Mouse (Mus musculus): ENCODE measurements around the gene Auts2. TPM values are rescaled to one million over a fixed set of nuclear protein-coding genes. Genes with fewer than 3 reads are reported as not detected.

Auts2 gene
- total and polyA plus RNA-seq, 3 experiments: not detected

GRCm38 (mm10) chr5:132458498-132458897 lies 84.6 kb downstream of the Auts2 start:
- no peak overlapping the region for H3K4me3 ChIP-seq (replicated peaks in 1 of 3; ENCODE audit: low read depth in 2 of 3, low read length in 2 of 3, poor library complexity in 1 of 3)

GRCm38 (mm10) chr5:132452381-132452780 lies 90.8 kb downstream of the Auts2 start:
- Histone ChIP-seq H3K79me2 (replicated peaks; ENCODE audit: control insufficient read depth, extremely low read depth, insufficient read depth, poor library complexity, severe bottlenecking) (no peaks in the 10 kb centered on the region), H3K27me3 (replicated peaks) (no peaks in the 10 kb centered on the region), H3K9ac (ENCODE audit: insufficient read depth, low read depth) (no peak overlapping the region), H3K27ac (ENCODE audit: insufficient read depth, low read depth) (no peak overlapping the region), H3K9me3 (replicated peaks; ENCODE audit: low read length) (peaks cover 60% of the 10 kb centered on the region), H3K4me3 (replicated peaks in 1 of 3; ENCODE audit: low read depth in 2 of 3, low read length in 2 of 3, poor library complexity in 1 of 3) (no peak overlapping the region), H3K4me2 (ENCODE audit: insufficient read depth, low read depth, poor library complexity, severe bottlenecking) (no peak overlapping the region), H3K4me1 (ENCODE audit: control insufficient read depth in 1 of 2, insufficient read depth in 2 of 2) (no peaks in the 10 kb centered on the region), H3K36me3 (replicated peaks in 1 of 2; ENCODE audit: control insufficient read depth in 1 of 2, insufficient read depth in 1 of 2, low read length in 1 of 2) (no peaks in the 10 kb centered on the region)
- no peak for DNase-seq (ENCODE audit: extremely low read depth)
- no peak for TF ChIP-seq IRF4 (IDR thresholded peaks at IDR 0.05; ENCODE audit: low read depth, low read length)
- no peak for TF ChIP-seq MXI1 (IDR thresholded peaks at IDR 0.05; ENCODE audit: low read depth, low read length)
- TF ChIP-seq EP300 (IDR thresholded peaks at IDR 0.05; ENCODE audit: low read length): no peak
- TF ChIP-seq ZC3H11A (IDR thresholded peaks at IDR 0.05; ENCODE audit: low read depth, low read length): no peak
- no peak for TF ChIP-seq GABPA (IDR thresholded peaks at IDR 0.05; ENCODE audit: insufficient replicate concordance, low read depth, low read length)
- TF ChIP-seq MAFK (IDR thresholded peaks at IDR 0.05; ENCODE audit: insufficient replicate concordance, low read length): no peak
- no peak for TF ChIP-seq NRF1 (IDR thresholded peaks at IDR 0.05; ENCODE audit: low read depth, low read length)
- TF ChIP-seq MAZ (IDR thresholded peaks at IDR 0.05; ENCODE audit: low read depth, low read length): no peak
- TF ChIP-seq ELF1 (IDR thresholded peaks at IDR 0.05; ENCODE audit: low read depth, low read length): no peak
- TF ChIP-seq ZKSCAN1 (IDR thresholded peaks at IDR 0.05; ENCODE audit: borderline replicate concordance, low read depth, low read length): no peak
- TF ChIP-seq E2F4 (IDR thresholded peaks at IDR 0.05; ENCODE audit: insufficient replicate concordance, low read depth, low read length): no peak
- no peak for TF ChIP-seq RAD21 (IDR thresholded peaks at IDR 0.05; ENCODE audit: low read depth, low read length)
- no peak for TF ChIP-seq USF1 (IDR thresholded peaks at IDR 0.05; ENCODE audit: low read depth, low read length)
- TF ChIP-seq MEF2A (IDR thresholded peaks at IDR 0.05; ENCODE audit: borderline replicate concordance, low read depth, low read length): no peak
- TF ChIP-seq POLR2A (IDR thresholded peaks at IDR 0.05; ENCODE audit: low read depth, low read length): no peak
- TF ChIP-seq MYC (IDR thresholded peaks at IDR 0.05; ENCODE audit: low read depth, low read length): no peak
- no peak for TF ChIP-seq BHLHE40 (IDR thresholded peaks at IDR 0.05; ENCODE audit: low read depth, low read length)
- TF ChIP-seq RCOR1 (conservative IDR thresholded peaks at IDR 0.05; ENCODE audit: low read depth, low read length): no peak
- TF ChIP-seq HCFC1 (IDR thresholded peaks at IDR 0.05; ENCODE audit: low read depth, low read length): no peak
- TF ChIP-seq POLR2AphosphoS2 (IDR thresholded peaks at IDR 0.05; ENCODE audit: low read depth, low read length): no peak
- dilution Hi-C loops (cut with MboI; ENCODE audit: extremely low pct_ligation_motif_present, extremely low pct_unique_long_range_greater_than_20kb, low sequenced_read_pairs): no loop called here
- in situ Hi-C loops (cut with MboI; ENCODE audit: low pct_ligation_motif_present, low pct_unique_long_range_greater_than_20kb, low sequenced_read_pairs): no loop called here

More at GRCm38 (mm10) chr5:132458498-132458897, 84.6 kb downstream of the Auts2 start:
- no peaks in the 10 kb centered on the region for H3K36me3 ChIP-seq (replicated peaks in 1 of 2; ENCODE audit: control insufficient read depth in 1 of 2, insufficient read depth in 1 of 2, low read length in 1 of 2)
- in situ Hi-C loops (cut with MboI; ENCODE audit: low pct_ligation_motif_present, low pct_unique_long_range_greater_than_20kb, low sequenced_read_pairs): no loop called here
- no peak overlapping the region for H3K27ac ChIP-seq (ENCODE audit: insufficient read depth, low read depth)
- dilution Hi-C loops (cut with MboI; ENCODE audit: extremely low pct_ligation_motif_present, extremely low pct_unique_long_range_greater_than_20kb, low sequenced_read_pairs): no loop called here
- H3K9ac ChIP-seq (ENCODE audit: insufficient read depth, low read depth): no peak overlapping the region
- no peaks in the 10 kb centered on the region for H3K27me3 ChIP-seq (replicated peaks)
- no peak for DNase-seq (ENCODE audit: extremely low read depth)
- TF ChIP-seq MAFK (IDR thresholded peaks at IDR 0.05; ENCODE audit: insufficient replicate concordance, low read length) (no peak), UBTF (IDR thresholded peaks at IDR 0.05; ENCODE audit: low read depth, low read length) (no peak), KAT2A (IDR thresholded peaks at IDR 0.05; ENCODE audit: insufficient replicate concordance, low read length) (no peak), USF2 (conservative IDR thresholded peaks at IDR 0.05; ENCODE audit: low read depth, low read length) (no peak), NRF1 (IDR thresholded peaks at IDR 0.05; ENCODE audit: low read depth, low read length) (no peak), MAZ (IDR thresholded peaks at IDR 0.05; ENCODE audit: low read depth, low read length) (no peak), CTCF (conservative IDR thresholded peaks at IDR 0.05 in 1 of 2, IDR thresholded peaks at IDR 0.05 in 1 of 2; ENCODE audit: low read depth in 2 of 2, low read length in 2 of 2) (no peak), POLR2AphosphoS2 (IDR thresholded peaks at IDR 0.05; ENCODE audit: low read depth, low read length) (no peak), E2F4 (IDR thresholded peaks at IDR 0.05; ENCODE audit: insufficient replicate concordance, low read depth, low read length) (no peak), MYC (IDR thresholded peaks at IDR 0.05; ENCODE audit: low read depth, low read length) (no peak), CHD2 (IDR thresholded peaks at IDR 0.05; ENCODE audit: low read length) (no peak), SMC3 (IDR thresholded peaks at IDR 0.05; ENCODE audit: low read depth, low read length) (no peak), GABPA (IDR thresholded peaks at IDR 0.05; ENCODE audit: insufficient replicate concordance, low read depth, low read length) (no peak), ETS1 (conservative IDR thresholded peaks at IDR 0.05; ENCODE audit: low read depth, low read length) (no peak), MEF2A (IDR thresholded peaks at IDR 0.05; ENCODE audit: borderline replicate concordance, low read depth, low read length) (no peak)
- H3K79me2 ChIP-seq (replicated peaks; ENCODE audit: control insufficient read depth, extremely low read depth, insufficient read depth, poor library complexity, severe bottlenecking): no peaks in the 10 kb centered on the region
- no peaks in the 10 kb centered on the region for H3K4me1 ChIP-seq (ENCODE audit: control insufficient read depth in 1 of 2, insufficient read depth in 2 of 2)
- no peak overlapping the region for H3K4me2 ChIP-seq (ENCODE audit: insufficient read depth, low read depth, poor library complexity, severe bottlenecking)
- H3K9me3 ChIP-seq (replicated peaks; ENCODE audit: low read length): peaks cover 52% of the 10 kb centered on the region

Measured in CH12.LX (cell line).